Mouse (Mus musculus) brain, adult 2 months (tissue): ENCODE results near the gene Capn12.

Source experiments
- DNase-seq: peaks from one replicate; pipeline ENCODE4 v3.0.0; 2011; ENCODE audit warnings: low read depth, low spot score

Gene Capn12

GRCm38 (mm10) chr7:28881199-28881598, at the start of gene Capn12:
Gene Capn12 (plus strand): TSS chr7:28881422.
- no peak for DNase-seq

DNA sequence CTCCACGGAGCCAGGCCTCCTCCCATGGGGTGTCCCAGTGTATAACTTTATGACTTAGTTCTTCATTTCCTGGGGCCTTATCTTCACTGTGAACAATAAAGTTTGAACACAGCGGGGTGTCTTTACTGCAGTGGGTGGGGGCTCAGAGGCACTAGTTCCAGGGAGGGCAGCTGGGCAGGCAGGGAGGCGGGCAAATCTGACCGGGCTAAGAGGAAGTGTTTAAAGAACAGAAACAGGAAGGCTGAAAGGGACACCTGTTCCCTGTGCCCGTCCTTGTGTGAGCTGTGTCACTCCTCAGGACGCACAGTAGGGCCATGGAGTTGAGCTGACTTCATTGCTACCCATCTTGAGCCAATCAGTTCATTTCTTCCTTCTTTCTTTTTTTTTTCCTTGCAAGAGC, 49.1 kb upstream of the Capn12 start:
- DNase-seq: no peak

DNA sequence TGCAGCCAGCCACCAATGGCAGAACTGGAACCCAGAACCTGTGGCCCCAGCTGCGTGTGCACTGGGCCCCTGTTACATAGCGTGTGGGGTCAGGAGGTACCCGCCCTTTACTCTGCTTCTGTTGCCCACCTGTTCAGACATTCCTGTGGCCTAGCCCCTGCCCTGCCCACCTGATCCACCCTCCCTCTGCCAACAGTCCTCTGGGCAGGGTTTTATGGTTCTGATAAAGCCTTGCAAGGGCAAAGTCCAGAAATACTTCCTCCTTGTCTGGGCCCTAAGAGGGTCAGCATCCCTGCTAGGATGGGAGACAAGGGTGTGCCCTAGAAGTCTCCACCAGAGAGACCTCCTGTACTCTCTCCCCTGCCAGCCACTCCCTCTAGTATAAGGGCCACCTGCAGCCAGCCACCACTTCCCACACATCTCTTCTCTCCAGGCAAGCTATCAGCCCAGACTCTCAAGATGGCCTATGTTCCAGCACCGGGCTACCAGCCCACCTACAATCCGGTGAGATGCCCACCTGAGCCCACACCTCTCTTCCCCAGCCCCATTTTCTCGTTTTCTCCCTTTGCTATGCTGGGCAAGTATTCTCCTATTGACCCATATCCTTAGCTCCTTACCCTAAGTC, 47.4 kb upstream of the Capn12 start, which contains the start of gene Lgals4:
Gene Lgals4 (plus strand): TSS at position 132 of the 625 bp plus-strand sequence.
- no peak for DNase-seq

DNA sequence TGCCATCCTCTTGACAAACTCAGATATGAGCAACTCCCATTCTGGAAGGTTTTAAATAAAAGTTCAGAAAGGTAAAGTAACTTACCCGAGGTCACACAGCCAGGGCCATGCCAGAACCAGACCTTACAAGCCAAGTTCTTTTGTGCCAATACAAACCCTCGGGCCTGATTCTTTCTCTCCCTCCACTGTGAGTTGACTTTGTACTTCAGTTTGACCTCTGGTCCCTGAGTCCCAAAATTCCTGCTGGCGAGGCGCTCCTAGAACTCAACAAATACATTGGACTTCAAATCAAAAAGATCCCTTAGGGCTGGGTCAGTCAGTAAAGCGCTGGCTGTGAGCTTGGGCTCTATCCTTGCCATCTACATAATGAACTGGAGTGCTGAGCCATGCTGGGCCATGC, 44.3 kb upstream of the Capn12 start:
- no peak for DNase-seq

DNA sequence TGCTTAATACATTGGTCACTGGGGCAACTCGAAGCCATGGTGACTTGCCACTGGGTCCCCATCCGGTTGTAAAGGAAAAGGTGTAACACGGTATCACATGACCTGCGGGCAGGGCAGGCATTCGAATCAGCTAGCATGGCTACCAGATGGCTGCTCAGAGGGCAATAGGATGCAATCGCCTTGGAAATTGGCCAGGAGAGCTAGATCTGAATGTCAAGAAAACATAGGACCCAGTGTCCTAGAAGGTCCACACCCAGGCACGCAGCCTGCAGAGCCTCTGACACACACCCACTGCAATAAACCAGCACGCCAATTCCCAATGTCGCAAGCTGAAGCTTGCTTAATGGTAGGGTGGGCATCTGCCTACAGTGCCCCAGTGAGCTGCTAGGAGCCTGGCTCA, 42.9 kb upstream of the Capn12 start:
- no peak for DNase-seq

DNA sequence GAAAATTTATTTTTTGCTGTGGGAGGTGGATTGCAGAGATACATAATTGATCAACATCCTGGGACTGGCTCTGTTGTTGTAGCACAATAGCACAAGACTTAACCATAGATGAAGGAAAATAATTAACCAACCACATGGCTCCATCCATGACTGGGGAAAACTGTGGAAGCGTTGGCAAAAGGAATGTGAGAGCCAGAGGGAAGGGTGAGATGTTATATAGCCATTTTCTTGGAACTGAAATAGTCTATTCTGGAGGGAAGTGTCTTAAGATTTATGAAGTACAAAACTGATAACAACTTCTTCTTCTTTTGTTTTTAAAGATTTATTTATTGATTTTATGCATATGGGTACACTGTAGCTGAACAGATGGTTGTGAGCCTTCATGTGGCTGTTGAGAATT, 33.9 kb upstream of the Capn12 start:
- no peak for DNase-seq

GRCm38 (mm10) chr7:28849700-28850236, 31.5 kb upstream of the Capn12 start:
- no peak for DNase-seq

GRCm38 (mm10) chr7:28850642-28851041, 30.6 kb upstream of the Capn12 start:
- DNase-seq: no peak

DNA sequence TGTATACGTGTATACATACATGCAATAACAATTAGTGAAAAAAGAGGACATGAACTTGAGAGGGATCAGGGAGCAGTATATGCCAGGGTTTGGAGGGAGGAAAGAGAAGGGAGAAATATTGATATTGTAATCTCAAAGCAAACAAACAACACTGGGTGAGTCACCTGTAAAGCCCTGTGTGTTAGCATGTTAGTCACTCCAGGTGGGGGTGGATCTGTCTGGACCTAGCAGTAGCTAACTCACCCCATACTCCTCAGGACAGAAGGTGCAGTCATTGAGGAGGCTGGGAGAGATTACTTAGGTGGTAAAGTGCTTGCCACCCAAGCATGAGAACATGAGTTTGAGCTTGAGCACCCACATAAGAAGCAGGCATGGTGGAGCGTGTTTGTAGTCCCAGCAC, 21.3 kb upstream of the Capn12 start:
- no peak for DNase-seq

GRCm38 (mm10) chr7:28860898-28861297, 20.3 kb upstream of the Capn12 start:
- no peak for DNase-seq

DNA sequence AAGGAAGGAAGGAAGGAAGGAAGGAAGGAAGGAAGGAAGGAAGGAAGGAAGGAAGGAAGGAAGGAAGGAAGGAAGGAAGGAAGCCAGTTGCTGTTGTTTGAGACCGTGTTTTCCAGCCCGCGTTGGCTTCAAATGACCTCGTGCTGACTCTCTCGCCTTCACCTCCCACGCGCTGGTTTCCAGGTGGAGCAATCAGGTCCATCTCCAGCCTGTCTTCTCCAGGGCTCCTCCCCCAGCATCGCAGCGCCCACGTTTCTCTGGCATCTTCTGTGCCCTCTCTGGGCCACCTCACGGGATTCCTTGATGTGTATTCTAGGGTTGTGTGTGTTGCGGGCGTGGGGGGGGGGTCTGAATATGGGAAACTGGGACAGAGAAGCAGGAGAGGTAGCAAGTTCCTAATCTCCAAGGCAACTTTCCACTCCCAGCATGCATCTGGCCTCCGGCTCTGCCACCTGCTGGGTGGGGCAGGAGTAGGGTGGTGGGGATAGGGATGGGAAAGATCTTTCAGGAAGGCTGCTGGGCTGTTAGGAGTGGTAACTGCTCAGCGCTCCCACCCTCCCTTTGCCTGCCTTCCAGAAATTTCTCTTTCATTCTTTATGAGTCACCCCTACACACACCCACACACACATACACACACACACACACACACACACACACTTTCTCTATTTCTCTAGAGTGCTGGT, 18.3 kb upstream of the Capn12 start:
- DNase-seq: peak; percentile 88

GRCm38 (mm10) chr7:28863540-28863939, 17.7 kb upstream of the Capn12 start, which contains the start of gene Lgals7:
Gene Lgals7 (plus strand): TSS chr7:28863853.
- DNase-seq: no peak

DNA sequence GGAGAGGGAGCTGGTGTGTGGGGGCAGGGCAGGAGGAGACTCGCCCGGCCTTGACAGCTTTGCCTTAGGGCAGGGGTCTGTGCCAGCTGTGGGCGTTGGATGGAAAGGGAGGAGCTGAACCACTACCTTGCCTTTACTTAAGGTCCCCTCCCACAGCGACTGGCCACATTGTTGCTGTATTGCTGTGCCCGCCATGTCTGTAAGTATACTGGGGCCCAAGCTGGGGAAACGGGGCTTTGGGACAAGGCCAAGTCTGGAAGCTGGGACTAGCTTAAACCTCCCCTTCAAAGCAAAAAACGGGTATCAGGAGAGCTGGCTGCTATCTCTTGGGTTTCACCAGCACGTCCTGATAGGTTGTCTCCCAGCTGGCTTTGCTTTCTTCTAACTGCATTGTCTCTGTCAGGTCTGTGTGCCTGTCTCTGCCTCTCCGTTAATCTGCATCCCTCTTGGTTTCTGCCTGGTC, 16.9 kb upstream of the Capn12 start:
- DNase-seq: no peak

DNA sequence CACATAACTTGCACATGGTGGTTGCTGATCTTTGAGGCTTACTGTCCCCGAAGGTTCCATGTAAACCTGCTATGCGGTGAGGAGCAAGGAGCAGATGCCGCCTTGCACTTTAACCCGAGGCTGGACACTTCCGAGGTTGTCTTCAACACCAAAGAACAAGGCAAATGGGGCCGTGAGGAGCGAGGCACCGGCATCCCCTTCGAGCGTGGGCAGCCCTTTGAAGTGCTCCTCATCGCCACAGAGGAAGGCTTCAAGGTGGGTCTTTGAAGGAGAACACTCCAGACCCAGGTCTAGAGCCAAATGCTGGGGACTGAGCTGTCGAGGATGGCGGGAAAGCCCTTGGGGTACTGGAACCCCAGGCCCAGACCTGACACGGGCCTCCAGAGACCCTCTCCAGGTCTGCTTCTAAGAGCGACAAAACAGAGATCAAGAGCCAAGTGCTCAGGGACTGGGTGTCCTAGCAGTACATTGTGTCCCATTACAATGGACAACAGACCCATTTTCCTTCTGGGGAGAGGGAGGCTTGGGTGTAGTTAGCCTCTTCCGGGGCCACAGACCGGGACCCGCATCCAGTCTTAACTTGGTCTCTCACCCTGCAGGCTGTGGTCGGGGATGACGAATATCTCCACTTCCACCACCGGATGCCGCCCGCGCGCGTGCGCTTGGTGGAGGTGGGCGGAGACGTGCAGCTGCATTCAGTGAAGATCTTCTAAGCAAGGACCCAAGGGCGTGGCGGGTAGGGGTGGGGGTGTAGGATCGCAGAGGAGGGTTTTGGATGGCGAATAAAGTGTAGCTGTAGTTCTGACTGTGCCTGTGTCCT, 15.5 kb upstream of the Capn12 start:
- peak; percentile 86 for DNase-seq

- DNase-seq: no peak
Measured at GRCm38 (mm10) chr7:28866769-28867507, 14.3 kb upstream of the Capn12 start.

DNA sequence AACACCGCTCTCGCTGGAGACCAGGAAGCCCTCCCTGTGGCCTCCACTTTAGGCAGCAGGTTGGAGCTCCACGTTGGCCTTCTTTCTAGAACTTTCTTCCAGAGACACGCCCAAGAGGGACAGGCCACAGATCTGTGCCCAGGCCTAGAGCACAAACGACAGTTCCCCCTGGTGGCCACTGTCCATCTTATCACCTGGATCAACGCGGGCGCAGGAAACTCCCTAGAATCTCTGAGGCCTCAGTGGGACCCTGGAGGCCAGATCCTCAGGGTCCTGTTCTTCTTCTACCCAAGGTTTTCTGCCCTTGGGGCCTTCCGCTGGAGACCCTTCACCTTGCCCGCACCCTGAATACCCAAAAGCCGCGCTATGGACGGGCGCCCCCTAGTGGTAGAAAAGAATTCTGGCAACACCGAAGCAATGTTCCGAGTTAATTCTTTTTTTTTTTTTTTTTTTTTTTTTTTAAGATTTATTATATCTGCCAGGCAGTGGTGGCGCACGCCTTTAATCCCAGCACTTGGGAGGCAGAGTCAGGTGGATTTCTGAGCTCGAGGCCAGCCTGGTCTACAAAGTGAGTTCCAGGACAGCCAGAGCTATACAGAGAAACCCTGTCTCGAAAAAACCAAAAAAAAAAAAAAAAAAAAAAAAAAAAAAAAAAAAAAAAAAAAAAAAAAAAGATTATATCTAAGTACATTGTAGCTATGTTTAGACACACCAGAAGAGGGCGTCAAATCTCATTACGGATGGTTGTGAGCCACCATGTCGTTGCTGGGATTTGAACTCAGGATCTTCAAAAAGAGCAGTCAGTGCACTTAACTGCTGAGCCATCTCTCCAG, 13.5 kb upstream of the Capn12 start:
- DNase-seq: peak; percentile 73

GRCm38 (mm10) chr7:28870901-28871664, 10.1 kb upstream of the Capn12 start:
- no peak for DNase-seq

DNA sequence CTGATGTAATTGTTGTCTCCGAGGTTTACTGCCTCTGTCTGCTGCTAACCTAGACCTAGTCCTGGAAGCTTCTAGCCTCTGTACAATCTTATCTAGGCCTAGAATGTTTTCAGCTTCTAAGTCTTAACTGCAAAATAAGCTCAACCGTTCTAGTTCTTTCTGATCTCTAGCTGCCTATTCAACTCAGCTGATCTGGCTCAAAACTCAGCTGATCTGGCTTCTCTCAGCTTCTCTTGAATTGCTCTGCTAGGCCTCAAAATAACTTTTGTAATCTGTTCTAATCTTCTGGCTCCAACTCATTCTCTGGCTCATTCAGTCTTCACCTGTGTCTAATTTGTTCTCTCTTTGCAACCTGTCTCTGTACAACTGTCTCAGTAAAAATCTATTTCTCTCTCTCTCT, 6.7 kb upstream of the Capn12 start:
- DNase-seq: no peak

DNA sequence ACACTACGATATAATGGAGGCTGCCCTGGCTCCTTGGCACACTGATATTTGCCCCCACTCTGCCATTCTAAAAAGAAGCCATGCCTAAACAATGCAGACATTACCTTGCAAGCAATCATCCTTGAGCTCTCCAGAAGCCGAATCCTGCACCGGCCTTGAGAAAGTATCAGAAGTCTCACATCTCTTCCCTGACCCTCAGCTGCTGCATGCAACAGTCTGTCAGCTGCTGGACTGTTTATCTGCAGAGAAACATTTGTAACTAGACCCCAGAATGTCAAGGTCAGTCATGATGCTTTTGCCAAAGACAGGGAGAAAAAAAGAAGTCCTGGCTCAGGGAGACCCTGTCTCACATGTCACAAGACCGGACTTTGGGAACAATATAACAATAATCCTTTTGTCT, 5.1 kb upstream of the Capn12 start:
- no peak for DNase-seq

GRCm38 (mm10) chr7:28877155-28877554, 4.1 kb upstream of the Capn12 start:
- DNase-seq: no peak
